Mouse (Mus musculus): ENCODE measurements at regions not wholly inside any gene's neighbourhood (a gene's known extent, or its start where the extent isn't known, plus 50 kb on each side); places are given as distances from the start of the nearest gene placed in this dataset.

DNA sequence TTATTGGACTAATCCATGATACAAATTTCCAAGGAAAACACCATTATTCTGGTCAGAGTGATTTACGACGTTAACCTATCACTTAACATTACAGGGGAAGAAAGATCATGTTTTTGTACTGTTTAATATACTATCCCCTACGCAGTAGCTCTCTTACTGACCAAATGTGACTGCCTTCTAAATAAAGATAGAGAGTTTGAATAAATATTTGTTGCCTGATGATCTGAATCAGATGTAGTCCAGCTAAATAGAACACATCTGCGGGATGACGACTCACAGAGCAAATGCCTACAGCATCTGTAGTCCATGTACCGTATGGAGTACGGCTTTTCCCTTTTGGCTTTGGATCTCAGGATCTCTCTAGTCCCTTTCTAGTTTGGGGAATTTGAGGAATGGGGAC lies 171.9 kb upstream of the Tenm3 start:
- DNase-seq (ENCODE audit: low spot score), result no peak

DNA sequence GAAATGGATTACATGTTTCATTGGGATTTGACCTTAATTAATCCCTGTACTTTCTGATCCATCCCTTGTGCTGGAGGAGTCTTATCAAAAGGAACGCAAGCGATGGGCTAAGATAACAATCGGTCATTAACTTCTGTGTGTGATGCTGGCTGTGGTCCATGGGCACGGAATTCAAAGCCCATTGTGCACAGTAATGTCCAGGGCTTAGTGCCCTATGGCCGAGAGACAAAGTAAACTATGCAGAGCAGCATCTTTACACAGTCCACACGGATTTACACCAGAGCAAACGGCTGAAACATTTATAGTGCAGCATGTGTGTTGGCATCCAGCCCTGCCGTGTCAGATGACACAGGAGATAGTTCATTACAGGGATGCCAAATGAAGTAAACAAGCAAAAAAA lies 171.4 kb upstream of the Tenm3 start:
- no peak for DNase-seq (ENCODE audit: low spot score)

DNA sequence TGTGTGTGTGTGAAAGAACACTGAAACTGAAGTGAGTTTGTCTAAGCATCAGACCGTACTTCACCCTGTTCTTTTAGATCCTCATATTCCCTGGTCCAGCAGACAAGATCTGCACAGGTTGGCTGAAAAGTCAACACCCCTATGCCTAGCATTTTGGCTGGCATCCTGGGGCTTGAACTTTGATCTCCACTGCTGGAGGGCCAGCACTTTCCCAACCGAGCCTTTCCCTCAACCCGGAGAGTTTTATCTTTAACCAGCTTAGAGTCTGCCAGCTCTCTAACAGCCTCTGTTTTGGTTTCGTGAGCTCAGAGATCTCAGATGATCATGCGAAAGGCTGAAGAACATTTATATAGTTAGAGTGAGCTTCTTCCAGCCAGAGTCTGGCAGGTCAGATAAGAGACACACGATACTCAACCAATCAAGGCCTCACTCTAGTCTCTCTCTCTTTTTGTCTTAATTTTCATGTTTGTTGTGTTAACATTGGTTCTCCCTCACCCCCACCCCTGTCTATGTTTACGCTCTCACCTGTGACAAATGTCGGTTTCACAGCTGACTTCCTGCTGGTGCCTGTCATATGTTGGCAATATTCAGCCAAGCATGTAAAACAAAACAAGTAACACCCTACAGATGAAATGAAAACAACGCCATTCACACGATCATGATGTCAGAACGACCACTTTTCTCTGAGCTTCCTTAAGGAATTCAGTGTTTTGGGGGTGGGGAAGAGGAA lies 162.7 kb upstream of the Tenm3 start:
- DNase-seq (ENCODE audit: low spot score), result peak; percentile 5

DNA sequence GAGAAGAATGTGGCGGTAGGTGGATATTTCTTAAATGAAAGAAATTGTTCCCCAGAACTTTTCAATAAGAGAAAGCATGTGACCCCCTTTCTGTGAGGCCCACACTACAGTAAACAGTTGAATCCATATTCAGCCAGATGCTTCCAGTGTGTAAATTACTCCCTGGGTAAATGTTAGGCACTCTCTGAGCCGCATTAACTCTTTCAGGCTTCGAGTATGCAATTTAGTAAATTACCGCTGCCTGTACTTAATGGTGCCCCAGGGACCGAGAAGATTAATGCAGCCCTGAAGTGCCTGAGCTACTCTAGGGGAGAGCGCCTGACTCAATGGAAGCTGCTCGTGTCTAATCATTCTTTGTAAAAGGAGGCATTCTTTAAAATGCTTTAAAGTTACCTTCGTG lies 137.9 kb upstream of the Tenm3 start:
- DNase-seq (ENCODE audit: low spot score), result no peak

DNA sequence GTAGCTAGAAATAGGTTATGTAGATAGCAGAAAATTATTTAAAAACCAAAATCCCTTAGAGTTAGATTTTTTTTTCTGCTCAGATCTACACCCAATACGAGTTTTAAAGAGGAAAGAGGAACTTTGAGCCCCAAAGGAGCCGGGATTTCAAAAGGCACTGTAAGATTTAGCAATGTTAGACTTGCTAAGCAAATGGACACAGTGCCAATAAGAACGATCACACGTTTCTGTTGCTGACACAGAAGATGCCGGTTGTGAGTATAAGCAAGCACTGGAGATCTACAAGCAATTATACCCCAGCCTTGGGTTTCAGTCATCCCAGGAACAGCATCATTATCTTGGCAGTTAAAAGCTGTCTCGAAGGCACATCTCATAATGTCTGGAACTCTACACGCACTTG lies 137.0 kb upstream of the Tenm3 start:
- peak; percentile 3 for DNase-seq (ENCODE audit: low spot score)

DNA sequence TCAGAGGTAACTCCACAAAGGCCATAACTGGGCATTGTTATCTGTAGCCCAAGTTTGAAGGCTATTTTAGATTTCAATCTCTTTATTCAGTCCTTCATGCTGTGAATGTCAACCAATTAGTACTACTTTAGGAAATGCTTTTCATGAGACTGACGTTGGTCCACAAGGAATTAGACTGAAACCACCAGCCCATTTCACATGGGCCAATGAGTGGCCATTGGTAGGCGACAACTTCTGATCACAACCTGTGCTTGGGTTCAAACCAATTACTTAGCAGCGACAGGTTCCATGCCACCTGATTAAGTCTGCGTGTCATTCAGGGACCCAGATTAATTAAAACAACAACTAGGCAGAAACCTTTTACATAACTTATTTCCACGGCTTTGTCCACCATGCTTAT lies 126.9 kb upstream of the Tenm3 start:
- no peak for DNase-seq (ENCODE audit: low spot score)

DNA sequence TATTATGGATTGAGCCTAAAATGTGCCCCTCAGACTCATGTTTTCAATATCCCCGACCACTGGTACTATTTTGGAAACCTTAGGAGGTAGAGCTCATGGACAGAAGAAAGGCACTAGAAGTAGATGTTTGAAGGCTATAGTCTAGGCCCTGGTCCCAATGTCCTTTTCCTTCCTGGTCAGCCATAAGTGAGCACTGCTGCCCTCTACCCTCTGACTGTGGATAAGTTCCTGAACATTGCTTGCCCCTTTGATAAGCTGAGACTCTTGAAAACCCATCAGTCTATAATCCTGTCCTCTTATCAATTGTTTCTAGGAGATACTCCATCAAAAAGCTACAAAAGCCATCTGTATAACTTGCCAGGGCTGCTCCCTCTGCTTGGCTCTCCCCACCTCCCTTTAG lies 121.2 kb upstream of the Tenm3 start:
- DNase-seq (ENCODE audit: low spot score), result no peak

DNA sequence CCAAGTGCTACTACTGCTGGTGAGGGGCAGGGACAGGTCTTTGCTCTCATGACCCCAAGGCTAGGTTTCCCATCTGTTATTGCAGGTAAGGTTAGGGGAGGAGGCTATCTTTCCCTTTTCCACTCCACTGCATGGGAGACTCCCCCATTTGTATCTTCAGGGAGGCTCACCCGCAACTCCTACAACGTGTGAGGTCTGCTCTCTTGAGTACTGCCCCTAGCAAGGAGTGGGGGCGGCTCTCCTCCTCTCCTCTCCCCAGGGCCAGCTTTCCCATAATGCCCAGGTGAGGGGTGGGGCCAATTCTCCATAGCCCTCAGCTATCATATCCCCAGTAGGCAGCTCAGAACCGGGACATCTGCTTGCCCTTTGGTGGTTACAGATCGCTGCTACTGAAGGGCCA lies 113.9 kb upstream of the Tenm3 start:
- no peak for DNase-seq (ENCODE audit: low spot score)

DNA sequence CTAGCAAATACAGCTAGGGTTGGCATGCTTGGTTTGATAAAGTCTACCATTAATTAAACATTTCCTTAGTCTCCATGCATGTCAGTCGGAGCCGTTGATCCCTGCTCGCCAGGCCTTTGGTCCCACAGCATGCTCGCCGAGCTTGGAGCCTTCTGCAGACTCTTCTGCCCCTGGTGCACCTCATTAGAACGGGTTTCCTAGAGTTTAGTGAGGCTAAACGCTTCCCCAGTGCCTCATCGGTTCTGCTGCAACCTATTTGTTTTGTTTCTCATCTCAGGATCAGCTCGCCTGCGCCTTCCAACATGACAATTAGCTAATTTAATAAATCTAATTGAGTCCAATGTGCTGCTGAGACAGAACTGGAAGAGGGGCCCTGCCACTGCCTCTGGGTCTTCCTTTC lies 107.7 kb upstream of the Tenm3 start:
- DNase-seq (ENCODE audit: low spot score), result no peak

DNA sequence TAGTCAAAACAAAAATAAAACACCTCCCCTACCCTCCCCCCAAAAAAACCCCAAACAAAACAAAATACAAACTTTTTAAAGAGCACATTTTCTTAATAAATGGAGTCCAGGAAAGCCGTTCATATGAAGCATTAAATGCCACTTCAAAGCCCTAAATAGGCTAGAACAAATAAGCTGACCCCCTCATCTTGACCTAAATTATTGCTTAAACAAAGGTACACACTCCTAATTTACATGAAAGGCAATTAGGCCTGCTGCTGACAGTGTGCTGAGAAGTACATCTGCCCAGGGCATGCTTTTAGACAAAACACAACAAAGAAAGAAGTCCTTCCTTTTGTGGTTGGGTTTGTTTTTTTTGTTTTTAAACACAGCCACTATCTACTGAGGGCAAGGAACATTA lies 100.4 kb upstream of the Tenm3 start:
- no peak for DNase-seq (ENCODE audit: low spot score)

DNA sequence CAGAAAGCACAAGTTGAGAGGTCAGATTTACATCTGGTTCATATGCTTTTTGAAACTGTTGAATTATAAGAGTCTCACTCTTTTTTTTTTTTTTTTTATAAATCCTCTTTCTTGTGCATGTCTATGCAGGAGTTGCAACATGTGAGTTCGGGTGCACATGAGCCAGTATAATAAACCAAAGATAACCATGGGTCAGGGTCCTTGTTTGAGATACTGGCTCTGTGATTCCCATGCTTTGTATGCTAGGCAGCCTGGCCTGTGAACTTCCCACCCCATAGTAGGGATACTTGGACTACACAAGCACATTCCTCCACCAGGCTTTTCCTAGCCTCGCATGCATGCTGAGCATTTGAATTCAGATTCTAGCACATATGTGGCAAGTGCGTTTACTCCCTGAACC lies 93.4 kb upstream of the Tenm3 start:
- DNase-seq (ENCODE audit: low spot score), result no peak

DNA sequence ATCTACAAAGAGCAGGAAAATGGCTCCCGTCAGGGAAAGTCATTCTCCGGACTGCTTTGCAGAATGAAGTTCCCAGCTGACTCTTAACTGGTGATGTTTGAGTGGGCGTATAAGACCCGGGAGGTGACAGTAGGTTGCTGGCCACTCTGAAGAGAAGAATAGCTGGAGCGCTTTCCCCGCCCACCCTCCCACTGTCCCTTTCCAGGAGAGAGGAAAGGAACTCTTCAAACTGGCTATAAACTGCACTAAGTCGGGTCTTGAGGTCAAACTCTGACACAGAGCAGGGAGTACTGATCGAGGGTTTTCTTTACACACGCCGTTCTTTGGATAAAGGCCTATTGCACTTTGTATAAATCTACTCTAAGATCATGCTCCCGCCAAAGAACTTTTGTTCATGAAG lies 83.4 kb upstream of the Tenm3 start:
- DNase-seq (ENCODE audit: low spot score), result no peak

DNA sequence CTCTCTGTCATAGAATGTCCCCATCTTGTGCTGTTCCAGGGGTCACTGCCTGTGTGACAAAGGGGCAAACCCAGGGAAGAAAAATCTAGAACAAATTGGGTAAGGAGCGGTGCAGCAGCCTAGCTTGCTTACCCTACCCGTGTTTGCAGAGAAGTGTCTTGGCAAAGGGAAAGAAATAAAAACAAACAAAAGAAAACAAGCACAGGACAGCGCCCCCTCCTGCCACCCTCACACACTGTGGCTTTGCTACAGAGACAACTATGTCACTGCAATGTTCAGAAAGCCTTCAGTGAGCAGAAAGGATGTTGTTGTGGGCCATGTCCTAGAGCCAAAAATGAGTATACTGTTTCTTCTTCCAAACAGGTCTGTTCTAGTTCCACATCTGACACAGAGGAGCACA lies 71.5 kb upstream of the Tenm3 start:
- no peak for DNase-seq (ENCODE audit: low spot score)

DNA sequence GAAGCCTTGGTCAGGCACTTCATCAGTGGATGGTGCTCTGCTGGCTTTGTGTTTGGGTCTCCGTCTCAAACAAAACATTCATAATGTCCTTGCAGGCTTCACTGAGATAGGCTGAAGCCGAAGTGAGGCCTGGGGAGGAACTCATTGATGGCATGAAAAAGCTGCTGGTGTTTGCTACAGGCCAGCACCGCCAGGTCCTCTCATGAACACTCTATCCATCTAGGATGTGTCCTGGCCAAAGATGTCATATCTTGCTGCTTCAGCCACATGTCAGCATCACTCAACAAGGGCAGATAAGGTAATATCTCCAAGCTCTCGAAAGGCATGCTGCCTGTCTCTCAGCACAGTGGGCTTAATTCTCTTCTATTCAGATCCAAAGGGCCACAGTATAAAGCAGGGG lies 69.1 kb upstream of the Tenm3 start:
- no peak for DNase-seq (ENCODE audit: low spot score)

DNA sequence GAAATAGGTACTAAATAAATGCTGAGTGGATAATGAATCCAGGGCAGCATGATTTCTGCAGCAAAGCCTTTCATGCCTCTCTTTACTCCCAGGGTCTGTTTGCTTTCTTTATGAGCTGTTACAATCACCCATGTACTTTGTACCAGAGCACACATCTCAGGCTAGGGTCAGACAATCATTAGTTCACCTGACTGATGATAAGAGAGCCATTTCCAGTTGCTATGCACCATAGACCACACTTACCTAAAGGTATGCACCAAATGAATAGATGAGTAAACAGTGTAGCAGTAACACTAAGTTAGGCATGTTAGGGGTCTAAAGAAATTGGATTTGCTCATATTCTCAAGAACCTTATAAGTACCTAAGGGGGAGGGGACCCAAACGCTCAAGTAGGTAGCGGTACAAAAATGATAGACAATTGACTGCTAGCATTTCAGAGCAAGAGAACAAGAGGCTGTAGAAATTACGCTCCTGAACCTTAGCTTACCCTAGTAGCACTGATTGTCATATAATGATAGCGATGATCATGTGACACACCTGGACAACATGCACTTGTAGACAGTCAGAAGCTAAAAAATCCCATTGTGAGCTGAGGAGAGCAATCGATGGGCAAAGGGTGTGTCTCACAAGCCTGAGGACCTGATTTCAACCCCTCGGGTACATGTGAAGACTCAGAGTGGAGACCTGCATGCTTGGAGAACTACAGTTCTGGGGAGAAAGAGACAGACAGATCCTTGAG lies 58.1 kb upstream of the Tenm3 start:
- DNase-seq (ENCODE audit: low spot score), result no peak

DNA sequence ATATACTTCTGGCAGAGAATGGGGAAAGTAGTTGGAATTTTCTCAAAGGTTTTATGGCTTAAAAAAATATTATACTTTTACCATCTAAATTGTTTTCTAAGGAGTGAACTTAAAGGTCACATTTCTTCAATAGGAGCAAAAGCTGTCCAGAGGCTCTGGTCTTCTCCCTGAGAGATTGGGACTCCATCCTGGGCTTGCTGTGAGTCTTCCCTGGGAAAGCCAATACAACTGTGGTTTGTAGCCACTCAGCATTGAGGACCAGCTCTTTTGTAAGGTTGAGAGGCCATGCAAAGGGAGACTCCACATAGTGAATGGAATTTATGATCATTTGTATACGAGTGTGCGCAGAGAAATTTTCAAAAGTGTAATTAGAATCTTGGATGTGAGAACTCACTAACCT lies 52.9 kb upstream of the Tenm3 start:
- no peak for DNase-seq (ENCODE audit: low spot score)

DNA sequence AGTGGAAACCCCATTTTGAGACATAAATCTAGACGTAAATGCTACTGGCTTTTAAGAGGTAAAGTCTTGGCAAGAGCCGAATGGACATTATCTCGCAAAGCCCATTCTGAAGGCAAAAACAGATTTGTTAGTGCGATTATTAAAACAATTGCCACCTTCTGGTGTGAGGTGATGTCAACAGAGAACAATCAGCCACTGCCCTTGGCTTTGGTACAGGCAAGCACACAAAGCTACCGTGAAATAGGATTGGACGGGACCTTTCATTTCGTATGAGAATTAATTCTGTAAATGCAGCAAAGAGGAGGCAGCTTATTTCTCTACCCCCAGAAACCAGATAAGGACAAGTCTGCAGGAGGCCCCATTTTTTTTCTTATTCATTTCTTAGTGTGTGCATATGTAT lies 52.5 kb upstream of the Tenm3 start:
- DNase-seq (ENCODE audit: low spot score), result no peak

DNA sequence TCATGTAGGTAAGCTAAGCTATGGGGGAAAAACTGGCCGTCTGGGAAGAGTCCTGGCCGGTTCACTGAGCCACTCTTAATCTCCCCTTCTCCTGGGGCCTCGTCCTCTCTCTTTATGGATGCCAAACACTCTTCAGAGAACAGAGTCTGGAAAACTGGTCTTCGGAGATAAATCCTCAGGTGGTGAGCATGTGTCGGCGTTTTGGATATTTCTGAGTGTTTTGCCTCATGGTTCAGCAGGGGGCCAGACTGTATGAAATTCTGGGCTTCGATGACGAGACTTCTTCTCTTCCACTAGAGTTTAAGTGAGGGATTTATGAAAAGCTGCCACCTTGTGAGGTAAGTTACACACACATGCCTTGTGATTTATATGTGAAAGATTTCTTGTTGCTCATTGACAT lies 51.8 kb upstream of the Tenm3 start:
- no peak for DNase-seq (ENCODE audit: low spot score)
